Mouse (Mus musculus): ENCODE data around the gene Notch4.

Gene Notch4

DNA sequence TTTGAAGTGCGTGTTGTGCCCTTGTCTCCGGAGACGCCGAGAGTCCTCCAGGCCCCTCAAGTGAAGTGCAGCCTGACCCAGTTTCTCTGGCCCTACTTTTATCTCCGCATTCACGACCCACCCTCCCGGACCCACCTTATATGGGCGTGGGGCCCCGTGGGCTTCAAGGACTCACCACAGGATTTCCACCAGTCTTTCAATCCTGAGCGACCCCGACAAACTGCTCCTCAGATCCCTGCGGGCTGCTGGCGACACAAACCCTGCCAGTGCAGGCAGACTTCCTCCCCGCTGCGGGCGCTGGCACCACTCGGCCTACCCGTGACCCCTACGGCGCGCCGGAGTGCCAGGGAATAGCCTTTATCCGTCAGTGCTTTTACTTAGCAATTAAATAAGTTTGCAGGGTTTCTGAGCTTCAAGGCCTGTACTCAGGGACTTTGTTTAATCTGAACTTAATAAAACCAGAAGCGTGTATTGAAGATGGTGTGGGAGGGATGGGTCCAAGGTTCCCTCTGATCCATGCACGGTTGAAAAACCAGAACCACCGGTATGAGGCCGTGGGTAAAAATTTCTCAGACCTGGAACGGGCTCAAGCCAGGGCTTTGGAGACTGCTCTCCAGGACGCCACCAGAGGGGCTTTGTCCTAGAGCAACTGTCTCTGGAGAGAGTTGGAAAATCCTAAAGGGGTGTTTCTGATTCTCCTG lies 64.0 kb downstream of the Notch4 start, which contains the start of gene Ppt2:
TSS of gene Ppt2 (minus strand) at position 568 of the 701 bp plus-strand sequence.
- peak; percentile 59 to 66 for DNase-seq

GRCm38 (mm10) chr17:34628644-34628967 lies 64.5 kb downstream of the Notch4 start:
- DNase-seq, result peak in 1 of 2 experiments; percentile 55

DNA sequence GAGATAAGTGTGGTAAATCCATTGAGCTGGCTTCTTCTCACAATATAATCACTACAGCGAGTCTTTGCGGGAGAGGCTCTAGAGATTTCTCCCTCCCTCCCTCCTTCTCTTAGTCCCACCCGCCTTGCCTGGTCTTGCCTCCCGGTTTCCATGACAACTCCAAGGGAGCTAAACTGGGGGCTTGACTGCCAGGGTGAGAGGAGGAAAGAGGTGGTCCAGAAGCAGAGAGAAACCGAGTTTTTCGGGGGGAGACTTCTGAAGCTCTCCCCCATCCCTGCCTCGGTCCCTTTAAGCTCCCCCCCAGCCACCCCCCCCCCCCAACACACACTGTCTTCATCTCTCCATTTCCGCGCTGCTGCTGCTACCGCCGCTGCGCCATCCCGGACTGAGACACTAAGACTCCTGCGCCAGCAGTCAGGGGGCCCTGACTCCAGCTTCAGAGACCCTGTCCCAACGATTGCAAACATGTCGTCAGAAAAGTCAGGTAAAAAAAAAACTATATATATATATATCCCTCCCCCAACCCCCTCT lies 65.2 kb downstream of the Notch4 start, which contains the start of gene Prrt1:
TSS of gene Prrt1 (plus strand) at position 313 of the 531 bp plus-strand sequence.
- peak in 1 of 2 experiments; percentile 48 for DNase-seq

DNA sequence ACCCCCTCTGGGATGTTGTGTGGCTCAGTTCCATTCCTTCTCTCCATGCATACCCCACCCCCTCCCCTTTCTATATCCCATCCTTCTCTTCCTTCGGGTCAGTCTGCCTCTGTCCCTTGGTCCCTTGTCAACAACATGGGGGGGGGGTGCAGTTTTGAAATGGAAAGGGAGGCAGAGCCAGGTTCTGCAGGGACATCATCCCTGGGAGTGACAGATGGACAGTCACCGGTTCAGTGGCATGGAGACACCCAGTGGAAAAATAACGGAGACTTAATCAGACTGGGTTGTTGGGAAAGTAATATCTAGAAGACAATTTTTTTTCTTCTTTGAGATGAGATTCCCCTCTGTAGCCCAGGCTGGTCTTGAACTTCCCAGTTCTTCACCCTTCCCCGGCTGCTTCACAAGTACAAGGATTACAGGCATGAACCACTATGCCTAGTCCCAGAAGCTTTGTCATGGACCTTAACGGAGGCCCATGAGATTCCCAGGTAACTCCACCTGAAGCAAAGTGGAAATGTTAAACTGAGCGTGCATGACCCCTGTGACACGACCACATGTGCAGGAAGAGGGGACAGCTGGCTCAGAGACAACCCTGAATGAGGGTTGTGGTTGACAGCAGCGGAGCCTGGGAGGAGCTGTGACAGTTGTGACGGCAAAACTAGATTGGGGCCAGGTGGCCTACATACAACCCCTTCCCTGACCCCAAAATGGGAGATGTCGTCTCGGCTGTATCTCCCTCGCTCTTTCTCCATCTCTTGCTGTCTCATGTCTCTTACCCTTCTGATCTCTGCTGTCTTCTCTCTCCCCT lies 65.9 kb downstream of the Notch4 start:
- peak; percentile 81 to 88 for DNase-seq

DNA sequence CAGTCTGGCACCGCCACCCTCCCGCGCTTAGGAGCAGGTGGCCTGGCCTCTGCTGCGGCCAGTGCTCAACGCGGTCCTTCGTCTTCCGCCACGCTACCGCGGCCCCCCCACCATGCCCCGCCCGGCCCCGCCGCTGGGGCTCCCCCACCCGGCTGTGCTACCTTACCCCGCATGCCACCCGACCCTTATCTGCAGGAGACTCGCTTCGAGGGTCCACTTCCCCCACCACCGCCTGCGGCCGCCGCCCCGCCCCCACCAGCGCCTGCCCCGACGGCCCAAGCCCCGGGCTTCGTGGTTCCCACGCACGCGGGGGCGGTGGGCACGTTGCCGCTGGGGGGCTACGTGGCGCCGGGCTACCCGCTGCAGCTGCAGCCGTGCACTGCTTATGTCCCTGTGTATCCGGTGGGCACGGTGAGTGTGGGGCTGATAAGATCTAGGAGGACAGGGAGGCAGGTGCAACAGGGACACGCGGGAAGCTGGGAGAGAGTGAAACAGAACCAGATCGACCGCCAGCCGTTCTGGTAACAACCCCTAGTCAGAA lies 66.8 kb downstream of the Notch4 start:
- DNase-seq, result peak; percentile 65 to 73

- DNase-seq, result no peak
Measured at GRCm38 (mm10) chr17:34631647-34632046, 67.6 kb downstream of the Notch4 start.

- peak; percentile 84 to 90 for DNase-seq
Measured at GRCm38 (mm10) chr17:34632261-34632691, 68.2 kb downstream of the Notch4 start.

GRCm38 (mm10) chr17:34635671-34636070 lies 71.6 kb downstream of the Notch4 start:
- no peak for DNase-seq

GRCm38 (mm10) chr17:34637459-34637858 lies 73.4 kb downstream of the Notch4 start:
- no peak for DNase-seq
